Mouse (Mus musculus) olfactory bulb, adult 2 months (tissue): Measurements from ENCODE around the gene Higd2a.

Source experiments
- CTCF ChIP-seq: fragments of 200-500 bp; IDR thresholded peaks from 2 replicates; pipeline ENCODE4 v1.5.1; 2012; ENCODE audit warnings: low read depth, mild to moderate bottlenecking, low read length, moderate library complexity; ENCODE audit not compliant: insufficient read depth
- POLR2A ChIP-seq: fragments of 200-500 bp; IDR thresholded peaks from 2 replicates; pipeline ENCODE4 v1.6.1; 2012; ENCODE audit warnings: mild to moderate bottlenecking, low read depth, low read length, moderate library complexity; ENCODE audit not compliant: insufficient read depth

GRCm38 (mm10) chr13:54560608-54561007 is 29.4 kb upstream of the Higd2a start:
- TF ChIP-seq POLR2A = no peak
- TF ChIP-seq CTCF = no peak
